Mouse (Mus musculus): Measurements from ENCODE around the gene Trio. TPM values are rescaled to one million over a fixed set of nuclear protein-coding genes. Genes with fewer than 3 reads are reported as not detected.

Trio gene
- polyA plus RNA-seq, 1 experiment: 154 TPM

GRCm38 (mm10) chr15:27681419-27682187 is 344.0 kb downstream of the Trio start, which contains the start of gene Otulinl:
Gene Otulinl (minus strand): TSS chr15:27681579.
- TF ChIP-seq CTCF (IDR thresholded peaks at IDR 0.05; ENCODE audit: borderline replicate concordance, insufficient read depth, low read length) (no peak), POLR2A (IDR thresholded peaks at IDR 0.05; ENCODE audit: low read depth, low read length) (peak; percentile 89)
- Histone ChIP-seq H3K4me3 (ENCODE audit: insufficient read depth, low read length) (peak within 1 kb of the TSS; percentile 54), H3K4me1 (ENCODE audit: control insufficient read depth, insufficient read depth, low read length) (no peaks in the 10 kb centered on the region; the same call in 1 of the 2 replicates), H3K27ac (ENCODE audit: insufficient read depth, low read length) (peak within 1 kb of the TSS; percentile 9; the same call in 1 of the 2 replicates)

DNA sequence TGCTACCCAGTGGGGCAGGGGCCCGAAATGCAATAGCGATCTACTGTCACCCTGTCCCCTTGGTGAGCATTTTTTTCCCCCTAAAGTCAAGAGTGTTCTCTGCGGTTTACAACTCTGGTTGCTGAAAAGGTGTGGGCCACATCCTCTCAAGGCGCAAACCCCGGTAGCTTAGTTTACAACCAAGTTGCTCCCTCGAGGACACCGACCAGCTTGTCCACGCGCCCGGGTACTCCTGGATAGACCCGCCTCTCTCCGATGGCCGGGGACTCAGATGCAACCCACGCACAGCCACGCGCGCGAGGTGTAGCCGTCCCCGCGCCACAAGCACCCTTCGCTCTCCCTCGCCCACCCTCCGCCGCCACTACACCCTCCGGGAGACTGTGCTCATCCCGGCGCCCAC is 344.7 kb downstream of the Trio start:
- TF ChIP-seq CTCF (IDR thresholded peaks at IDR 0.05; ENCODE audit: borderline replicate concordance, insufficient read depth, low read length) (no peak), POLR2A (IDR thresholded peaks at IDR 0.05; ENCODE audit: low read depth, low read length) (no peak)
- no peak overlapping the region for H3K27ac ChIP-seq (ENCODE audit: insufficient read depth, low read length)
- H3K4me1 ChIP-seq (ENCODE audit: control insufficient read depth, insufficient read depth, low read length): no peaks in the 10 kb centered on the region; the same call in 1 of the 2 replicates
- peak overlapping the region; percentile 54 for H3K4me3 ChIP-seq (ENCODE audit: insufficient read depth, low read length)

Other genes starting within 250 kb of the Trio start
- gene Dnah5, start 177.9 kb upstream of the Trio start, polyA plus RNA-seq (2011; ENCODE audit: insufficient read length, low read depth, missing spikeins): not detected in 2 replicates

All from embryonic fibroblast, embryonic 13.5 days (primary cell).